Mouse (Mus musculus): ENCODE data around the gene Cript. TPM values are rescaled to one million over a fixed set of nuclear protein-coding genes. Genes with fewer than 3 reads are reported as not detected.

The Cript gene
- polyA plus RNA-seq (2015; fragmentation: Nextera tagmentation; extraction: Ambion mirVana): 115 and 120 TPM in 2 replicates

GRCm38 (mm10) chr17:87025269-87025949 is at the start of gene Cript, which contains the start of gene Pigf:
Cript (plus strand) TSS chr17:87025550.
Pigf (minus strand) TSS chr17:87025406.
- peak; percentile 99 for ATAC-seq (ENCODE audit: insufficient read depth, low FRiP score)
- 0 out of 2 replicates have a peak, but pooled peaks cover 3% of the 10 kb centered on the region for H3K36me3 ChIP-seq (ENCODE audit: control insufficient read depth, insufficient read depth, low read length)
- no peaks in the 10 kb centered on the region for H3K27me3 ChIP-seq (ENCODE audit: control insufficient read depth, insufficient read depth, low read length)
- peak within 1 kb of the TSS; percentile 88 for H3K9ac ChIP-seq (ENCODE audit: low read length)
- no peaks in the 10 kb centered on the region for H3K9me3 ChIP-seq (replicated peaks; ENCODE audit: control insufficient read depth, low read length)
- H3K4me3 ChIP-seq (replicated peaks; ENCODE audit: low read length): peak within 1 kb of the TSS; percentile 66
- peak within 1 kb of the TSS; percentile 95 for H3K4me2 ChIP-seq (ENCODE audit: low read depth, low read length)
- H3K4me1 ChIP-seq (ENCODE audit: control insufficient read depth, insufficient read depth, low read length): peaks cover 10% of the 10 kb centered on the region
- peak within 1 kb of the TSS; percentile 85 for H3K27ac ChIP-seq (ENCODE audit: low read length)
- under 1% methylated on average over 43 of the region's 43 CpGs for WGBS

- ATAC-seq (ENCODE audit: insufficient read depth, low FRiP score): no peak
- no peak overlapping the region for H3K4me2 ChIP-seq (ENCODE audit: low read depth, low read length)
- no peaks in the 10 kb centered on the region for H3K36me3 ChIP-seq (ENCODE audit: control insufficient read depth, insufficient read depth, low read length)
- H3K9ac ChIP-seq (ENCODE audit: low read length): no peak overlapping the region
- H3K4me1 ChIP-seq (ENCODE audit: control insufficient read depth, insufficient read depth, low read length): no peaks in the 10 kb centered on the region
- no peak overlapping the region for H3K27ac ChIP-seq (ENCODE audit: low read length)
- no peak overlapping the region for H3K4me3 ChIP-seq (replicated peaks; ENCODE audit: low read length)
- no peaks in the 10 kb centered on the region for H3K9me3 ChIP-seq (replicated peaks; ENCODE audit: control insufficient read depth, low read length)
- no peaks in the 10 kb centered on the region for H3K27me3 ChIP-seq (ENCODE audit: control insufficient read depth, insufficient read depth, low read length)
- WGBS: 73% methylated on average over 10 of the region's 10 CpGs
Observed at GRCm38 (mm10) chr17:86976387-86976786, 49.0 kb upstream of the Cript start.

- H3K27me3 ChIP-seq (ENCODE audit: control insufficient read depth, insufficient read depth, low read length): no peaks in the 10 kb centered on the region
- WGBS: 77% methylated on average over 6 of the region's 6 CpGs
- no peak for ATAC-seq (ENCODE audit: insufficient read depth, low FRiP score)
Observed at GRCm38 (mm10) chr17:86978496-86978895, 46.9 kb upstream of the Cript start.

GRCm38 (mm10) chr17:86981205-86981604 is 44.1 kb upstream of the Cript start:
- Histone ChIP-seq H3K9ac (ENCODE audit: low read length) (no peak overlapping the region), H3K27me3 (ENCODE audit: control insufficient read depth, insufficient read depth, low read length) (no peaks in the 10 kb centered on the region), H3K9me3 (replicated peaks; ENCODE audit: control insufficient read depth, low read length) (no peaks in the 10 kb centered on the region), H3K4me3 (replicated peaks; ENCODE audit: low read length) (no peak overlapping the region), H3K36me3 (ENCODE audit: control insufficient read depth, insufficient read depth, low read length) (no peaks in the 10 kb centered on the region), H3K27ac (ENCODE audit: low read length) (no peak overlapping the region), H3K4me1 (ENCODE audit: control insufficient read depth, insufficient read depth, low read length) (peaks cover 5% of the 10 kb centered on the region), H3K4me2 (ENCODE audit: low read depth, low read length) (no peak overlapping the region)
- 93% methylated on average over 1 of the region's 1 CpGs for WGBS
- no peak for ATAC-seq (ENCODE audit: insufficient read depth, low FRiP score)

More at GRCm38 (mm10) chr17:86978496-86978895, 46.9 kb upstream of the Cript start:
- Histone ChIP-seq H3K4me1 (ENCODE audit: control insufficient read depth, insufficient read depth, low read length) (peaks cover 5% of the 10 kb centered on the region), H3K36me3 (ENCODE audit: control insufficient read depth, insufficient read depth, low read length) (no peaks in the 10 kb centered on the region), H3K9ac (ENCODE audit: low read length) (no peak overlapping the region), H3K4me2 (ENCODE audit: low read depth, low read length) (no peak overlapping the region), H3K4me3 (replicated peaks; ENCODE audit: low read length) (no peak overlapping the region), H3K27ac (ENCODE audit: low read length) (no peak overlapping the region), H3K9me3 (replicated peaks; ENCODE audit: control insufficient read depth, low read length) (no peaks in the 10 kb centered on the region)

- no peaks in the 10 kb centered on the region for H3K27me3 ChIP-seq (ENCODE audit: control insufficient read depth, insufficient read depth, low read length)
- no peak overlapping the region for H3K4me3 ChIP-seq (replicated peaks; ENCODE audit: low read length)
- H3K4me2 ChIP-seq (ENCODE audit: low read depth, low read length): no peak overlapping the region
- H3K27ac ChIP-seq (ENCODE audit: low read length): no peak overlapping the region
- no peak for ATAC-seq (ENCODE audit: insufficient read depth, low FRiP score)
- H3K9ac ChIP-seq (ENCODE audit: low read length): no peak overlapping the region
- WGBS: 99% methylated on average over 2 of the region's 2 CpGs
- H3K9me3 ChIP-seq (replicated peaks; ENCODE audit: control insufficient read depth, low read length): no peaks in the 10 kb centered on the region
- peaks cover 8% of the 10 kb centered on the region for H3K4me1 ChIP-seq (ENCODE audit: control insufficient read depth, insufficient read depth, low read length)
- H3K36me3 ChIP-seq (ENCODE audit: control insufficient read depth, insufficient read depth, low read length): no peaks in the 10 kb centered on the region
Observed at GRCm38 (mm10) chr17:86981701-86982100, 43.6 kb upstream of the Cript start.

GRCm38 (mm10) chr17:86982497-86982896 is 42.9 kb upstream of the Cript start:
- ATAC-seq (ENCODE audit: insufficient read depth, low FRiP score): peak; percentile 47; the same call in 1 of the 2 replicates
- Histone ChIP-seq H3K9ac (ENCODE audit: low read length) (no peak overlapping the region), H3K36me3 (ENCODE audit: control insufficient read depth, insufficient read depth, low read length) (no peaks in the 10 kb centered on the region), H3K4me3 (replicated peaks; ENCODE audit: low read length) (no peak overlapping the region), H3K4me1 (ENCODE audit: control insufficient read depth, insufficient read depth, low read length) (peaks cover 9% of the 10 kb centered on the region), H3K27me3 (ENCODE audit: control insufficient read depth, insufficient read depth, low read length) (no peaks in the 10 kb centered on the region), H3K27ac (ENCODE audit: low read length) (no peak overlapping the region), H3K4me2 (ENCODE audit: low read depth, low read length) (no peak overlapping the region), H3K9me3 (replicated peaks; ENCODE audit: control insufficient read depth, low read length) (no peaks in the 10 kb centered on the region)
- WGBS: 47% methylated on average over 9 of the region's 9 CpGs

GRCm38 (mm10) chr17:86986449-86987138 is 38.8 kb upstream of the Cript start:
- WGBS: 48% methylated on average over 17 of the region's 17 CpGs
- Histone ChIP-seq H3K36me3 (ENCODE audit: control insufficient read depth, insufficient read depth, low read length) (no peaks in the 10 kb centered on the region), H3K4me3 (replicated peaks; ENCODE audit: low read length) (no peak overlapping the region), H3K9ac (ENCODE audit: low read length) (no peak overlapping the region), H3K27me3 (ENCODE audit: control insufficient read depth, insufficient read depth, low read length) (no peaks in the 10 kb centered on the region), H3K9me3 (replicated peaks; ENCODE audit: control insufficient read depth, low read length) (no peaks in the 10 kb centered on the region), H3K4me2 (ENCODE audit: low read depth, low read length) (no peak overlapping the region), H3K27ac (ENCODE audit: low read length) (no peak overlapping the region), H3K4me1 (ENCODE audit: control insufficient read depth, insufficient read depth, low read length) (peaks cover 9% of the 10 kb centered on the region)
- ATAC-seq (ENCODE audit: insufficient read depth, low FRiP score): no peak

GRCm38 (mm10) chr17:86988161-86988560 is 37.2 kb upstream of the Cript start:
- no peak overlapping the region for H3K4me3 ChIP-seq (replicated peaks; ENCODE audit: low read length)
- no peak overlapping the region for H3K9ac ChIP-seq (ENCODE audit: low read length)
- H3K27me3 ChIP-seq (ENCODE audit: control insufficient read depth, insufficient read depth, low read length): no peaks in the 10 kb centered on the region
- peaks cover 3% of the 10 kb centered on the region; the same call in 1 of the 2 replicates for H3K4me1 ChIP-seq (ENCODE audit: control insufficient read depth, insufficient read depth, low read length)
- no peak for ATAC-seq (ENCODE audit: insufficient read depth, low FRiP score)
- H3K27ac ChIP-seq (ENCODE audit: low read length): no peak overlapping the region
- no peak overlapping the region for H3K4me2 ChIP-seq (ENCODE audit: low read depth, low read length)
- H3K36me3 ChIP-seq (ENCODE audit: control insufficient read depth, insufficient read depth, low read length): no peaks in the 10 kb centered on the region
- 83% methylated on average over 5 of the region's 5 CpGs for WGBS
- H3K9me3 ChIP-seq (replicated peaks; ENCODE audit: control insufficient read depth, low read length): no peaks in the 10 kb centered on the region

- ATAC-seq (ENCODE audit: insufficient read depth, low FRiP score): no peak
- Histone ChIP-seq H3K4me2 (ENCODE audit: low read depth, low read length) (no peak overlapping the region), H3K4me3 (replicated peaks; ENCODE audit: low read length) (no peak overlapping the region), H3K27me3 (ENCODE audit: control insufficient read depth, insufficient read depth, low read length) (no peaks in the 10 kb centered on the region), H3K36me3 (ENCODE audit: control insufficient read depth, insufficient read depth, low read length) (no peaks in the 10 kb centered on the region), H3K4me1 (ENCODE audit: control insufficient read depth, insufficient read depth, low read length) (peaks cover 3% of the 10 kb centered on the region; the same call in 1 of the 2 replicates), H3K9ac (ENCODE audit: low read length) (no peak overlapping the region), H3K9me3 (replicated peaks; ENCODE audit: control insufficient read depth, low read length) (no peaks in the 10 kb centered on the region), H3K27ac (ENCODE audit: low read length) (no peak overlapping the region)
- WGBS: 60% methylated on average over 6 of the region's 6 CpGs
Observed at GRCm38 (mm10) chr17:86988601-86989184, 36.7 kb upstream of the Cript start.

All from stomach, embryonic 16.5 days (tissue).